Mouse (Mus musculus) MEL (cell line): ENCODE data around the gene Trmt11. TPM values are rescaled to one million over a fixed set of nuclear protein-coding genes. Genes with fewer than 3 reads are reported as not detected.

Source experiments
- DNase-seq: peaks from one replicate; pipeline ENCODE4 v3.0.0; 2011; ENCODE audit warnings: low read depth, low spot score
- H3K27ac ChIP-seq: 2 replicates; pipeline ENCODE4 v1.5.1; 2012; ENCODE audit warnings: low read depth, mild to moderate bottlenecking, control low read depth, low read length, moderate library complexity; ENCODE audit not compliant: control insufficient read depth
- H3K27me3 ChIP-seq, 2 experiments: fragments of 150-350 bp in 1 of 2; sonication (generic) in 1 of 2; 2 replicates each; pipeline ENCODE4 v1.6.1; 2012; ENCODE audit warnings: low read length in 2 of 2, mild to moderate bottlenecking in 2 of 2, improper control_type of control experiment in 1 of 2, moderate library complexity in 1 of 2; ENCODE audit not compliant: insufficient read depth in 2 of 2, control insufficient read depth in 1 of 2
- H3K36me3 ChIP-seq, 2 experiments: 2 replicates each; pipeline ENCODE4 v1.6.1; 2012 to 2014; ENCODE audit warnings: low read length in 2 of 2, improper control_type of control experiment in 1 of 2, inconsistent platforms in 1 of 2, mild to moderate bottlenecking in 1 of 2; ENCODE audit not compliant: insufficient read depth in 2 of 2, control insufficient read depth in 1 of 2
- H3K4me1 ChIP-seq, 2 experiments: fragments of 150-350 bp in 1 of 2; sonication (generic) in 1 of 2; 2 replicates each; pipeline ENCODE4 v1.6.1; 2012; ENCODE audit warnings: low read length in 2 of 2, improper control_type of control experiment in 1 of 2, mild to moderate bottlenecking in 1 of 2; ENCODE audit not compliant: insufficient read depth in 2 of 2, control insufficient read depth in 1 of 2
- H3K4me3 ChIP-seq, 2 experiments: fragments of 150-350 bp in 1 of 2; sonication (generic) in 1 of 2; 2 replicates each; pipeline ENCODE4 v1.5.1; 2012; ENCODE audit warnings: low read depth in 2 of 2, low read length in 2 of 2, mild to moderate bottlenecking in 2 of 2, moderate library complexity in 2 of 2, control low read depth in 1 of 2, improper control_type of control experiment in 1 of 2; ENCODE audit not compliant: control insufficient read depth in 1 of 2, insufficient read depth in 1 of 2
- H3K79me2 ChIP-seq: 2 replicates; pipeline ENCODE4 v1.6.1; 2012; ENCODE audit warnings: mild to moderate bottlenecking, low read length, moderate library complexity; ENCODE audit not compliant: control insufficient read depth, poor library complexity, insufficient read depth
- H3K9ac ChIP-seq: 2 replicates; pipeline ENCODE4 v1.6.1; 2012; ENCODE audit warnings: low read depth, mild to moderate bottlenecking, control low read depth, low read length, moderate library complexity; ENCODE audit not compliant: control insufficient read depth, poor library complexity, severe bottlenecking
- H3K9me3 ChIP-seq: fragments of 150-350 bp; sonication (generic); replicated peaks from 2 replicates; pipeline ENCODE4 v1.6.1; 2012; ENCODE audit warnings: mild to moderate bottlenecking, low read length, improper control_type of control experiment, moderate library complexity; ENCODE audit not compliant: insufficient read depth
- CHD1 ChIP-seq: IDR thresholded peaks from 2 replicates; pipeline ENCODE4 v1.6.1; 2012; ENCODE audit warnings: low read depth, mild to moderate bottlenecking, inconsistent platforms, low read length, improper control_type of control experiment
- CTCF ChIP-seq, 3 experiments: IDR thresholded peaks in 2 of 3; conservative IDR thresholded peaks in 1 of 3; 2 replicates each; pipeline ENCODE4 v1.5.1; 2011 to 2012; ENCODE audit warnings: low read length in 3 of 3, low read depth in 2 of 3, mild to moderate bottlenecking in 2 of 3, improper control_type of control experiment in 1 of 3, inconsistent platforms in 1 of 3, mixed read lengths in 1 of 3, moderate library complexity in 1 of 3; ENCODE audit not compliant: control insufficient read depth in 1 of 3, insufficient read depth in 1 of 3, poor library complexity in 1 of 3, severe bottlenecking in 1 of 3
- ELF1 ChIP-seq: IDR thresholded peaks from 2 replicates; pipeline ENCODE4 v1.6.1; 2014; ENCODE audit warnings: low read depth, mild to moderate bottlenecking, inconsistent platforms, low read length, improper control_type of control experiment, moderate library complexity
- EP300 ChIP-seq, 2 experiments: IDR thresholded peaks; 2 replicates each; pipeline ENCODE4 v1.6.1; 2011; ENCODE audit warnings: improper control_type of control experiment in 2 of 2, low read length in 2 of 2, low read depth in 1 of 2, mild to moderate bottlenecking in 1 of 2
- ETS1 ChIP-seq: IDR thresholded peaks from 2 replicates; pipeline ENCODE4 v1.6.1; 2012; ENCODE audit warnings: low read depth, mild to moderate bottlenecking, inconsistent platforms, low read length, improper control_type of control experiment, moderate library complexity
- GABPA ChIP-seq: IDR thresholded peaks from 2 replicates; pipeline ENCODE4 v1.6.1; 2012; ENCODE audit warnings: low read depth, mild to moderate bottlenecking, inconsistent platforms, low read length, improper control_type of control experiment, moderate library complexity
- HCFC1 ChIP-seq: IDR thresholded peaks from 2 replicates; pipeline ENCODE4 v1.6.1; 2012; ENCODE audit warnings: low read depth, mild to moderate bottlenecking, inconsistent platforms, low read length, improper control_type of control experiment, moderate library complexity
- JUND ChIP-seq: IDR thresholded peaks from 2 replicates; pipeline ENCODE4 v1.6.1; 2011; ENCODE audit warnings: low read depth, mild to moderate bottlenecking, improper control_type of control experiment, low read length
- MAFK ChIP-seq: IDR thresholded peaks from 2 replicates; pipeline ENCODE4 v1.6.1; 2011; ENCODE audit warnings: low read depth, mild to moderate bottlenecking, low read length, improper control_type of control experiment, borderline replicate concordance
- MAX ChIP-seq: IDR thresholded peaks from 2 replicates; pipeline ENCODE4 v1.6.1; 2011; ENCODE audit warnings: low read length, improper control_type of control experiment
- MAZ ChIP-seq: IDR thresholded peaks from 2 replicates; pipeline ENCODE4 v1.6.1; 2012; ENCODE audit warnings: low read depth, mild to moderate bottlenecking, inconsistent platforms, low read length, improper control_type of control experiment
- MEF2A ChIP-seq: IDR thresholded peaks from 2 replicates; pipeline ENCODE4 v1.6.1; 2014; ENCODE audit warnings: low read depth, mild to moderate bottlenecking, inconsistent platforms, low read length, improper control_type of control experiment; ENCODE audit not compliant: poor library complexity, insufficient replicate concordance, severe bottlenecking; ENCODE audit errors: extremely low read depth
- MYB ChIP-seq: IDR thresholded peaks from 2 replicates; pipeline ENCODE4 v1.6.1; 2011; ENCODE audit warnings: mild to moderate bottlenecking, low read depth, low read length, improper control_type of control experiment
- MYC ChIP-seq: IDR thresholded peaks from 2 replicates; pipeline ENCODE4 v1.6.1; 2011; ENCODE audit warnings: low read depth, mild to moderate bottlenecking, low read length, improper control_type of control experiment, moderate library complexity
- NRF1 ChIP-seq: IDR thresholded peaks from 2 replicates; pipeline ENCODE4 v1.6.1; 2014; ENCODE audit warnings: low read depth, mild to moderate bottlenecking, inconsistent platforms, low read length, improper control_type of control experiment, moderate library complexity; ENCODE audit not compliant: poor library complexity, insufficient read depth, severe bottlenecking
- POLR2AphosphoS5 ChIP-seq: IDR thresholded peaks from 2 replicates; pipeline ENCODE4 v1.6.1; 2012; ENCODE audit warnings: low read depth, borderline replicate concordance, mild to moderate bottlenecking, inconsistent platforms, low read length, moderate library complexity, mixed read lengths
- RCOR1 ChIP-seq: IDR thresholded peaks from 2 replicates; pipeline ENCODE4 v1.6.1; 2012; ENCODE audit warnings: low read depth, mild to moderate bottlenecking, inconsistent platforms, low read length, improper control_type of control experiment
- SIN3A ChIP-seq: IDR thresholded peaks from 2 replicates; pipeline ENCODE4 v1.6.1; 2012; ENCODE audit warnings: low read length, improper control_type of control experiment, inconsistent platforms
- SMC3 ChIP-seq: IDR thresholded peaks from 2 replicates; pipeline ENCODE4 v1.6.1; 2011; ENCODE audit warnings: low read depth, low read length, improper control_type of control experiment
- TAL1 ChIP-seq: IDR thresholded peaks from 2 replicates; pipeline ENCODE4 v1.6.1; 2012; ENCODE audit warnings: mild to moderate bottlenecking, inconsistent platforms, low read length, moderate library complexity, mixed read lengths
- UBTF ChIP-seq: IDR thresholded peaks from 2 replicates; pipeline ENCODE4 v1.6.1; 2012; ENCODE audit warnings: low read depth, mild to moderate bottlenecking, inconsistent platforms, low read length, improper control_type of control experiment, moderate library complexity, borderline replicate concordance; ENCODE audit not compliant: insufficient read depth
- USF1 ChIP-seq: IDR thresholded peaks from 2 replicates; pipeline ENCODE4 v1.6.1; 2014; ENCODE audit warnings: low read depth, mild to moderate bottlenecking, inconsistent platforms, low read length, improper control_type of control experiment, moderate library complexity
- USF2 ChIP-seq, 2 experiments: IDR thresholded peaks; 2 replicates each; pipeline ENCODE4 v1.6.1; 2011 to 2012; ENCODE audit warnings: improper control_type of control experiment in 2 of 2, low read length in 2 of 2, borderline replicate concordance in 1 of 2, inconsistent platforms in 1 of 2, low read depth in 1 of 2, mild to moderate bottlenecking in 1 of 2; ENCODE audit not compliant: insufficient read depth in 1 of 2
- ZNF384 ChIP-seq: IDR thresholded peaks from 2 replicates; pipeline ENCODE4 v1.6.1; 2012; ENCODE audit warnings: low read depth, mild to moderate bottlenecking, inconsistent platforms, low read length, improper control_type of control experiment
- polyA plus RNA-seq, 2 experiments: library from polyadenylated mRNA; stranded (reverse) in 1 of 2; unstranded in 1 of 2; fragments of >175 nt in 1 of 2; fragments of >200 nt in 1 of 2; gene quantifications; 2 replicates each; pipeline versions ENCODE4 v1.2.1 to v1.2.4; 2012; ENCODE audit warnings: low replicate concordance in 2 of 2, low read depth in 1 of 2; ENCODE audit not compliant: insufficient read length in 2 of 2, insufficient read depth in 1 of 2, missing spikeins in 1 of 2
- total RNA-seq: library from RNA; depleted of rRNA; stranded (reverse); fragments of 300-350 nt; gene quantifications from 2 replicates; pipeline ENCODE4 v1.2.3, GENCODE M21; 2012

Trmt11 gene
- total and polyA plus RNA-seq, 3 experiments, result 15.8 to 22.6 TPM; not detected in 1

- no peaks in the 10 kb centered on the region for H3K9me3 ChIP-seq
- TF ChIP-seq MAFK (no peak), TAL1 (no peak), MEF2A (no peak), CHD1 (no peak), MAZ (no peak), RCOR1 (no peak), HCFC1 (no peak), MYB (no peak)
- H3K36me3 ChIP-seq, result peaks cover 0 to 21% of the 10 kb centered on the region in 2 experiments; a peak in 3 of 4 replicates
- H3K4me1 ChIP-seq, result no peaks in the 10 kb centered on the region
- no peak overlapping the region for H3K27ac ChIP-seq
- no peak for DNase-seq
- H3K27me3 ChIP-seq, result no peaks in the 10 kb centered on the region
- H3K9ac ChIP-seq, result no peak overlapping the region
- H3K79me2 ChIP-seq, result no peaks in the 10 kb centered on the region; the same call in 1 of the 2 replicates
- no peak overlapping the region for H3K4me3 ChIP-seq
These were observed 35.9 kb downstream of the Trmt11 start for GRCm38 (mm10) chr10:30564651-30565050.

- no peak overlapping the region for H3K4me3 ChIP-seq
- H3K79me2 ChIP-seq, result no peaks in the 10 kb centered on the region
These were observed 44.6 kb downstream of the Trmt11 start for GRCm38 (mm10) chr10:30555686-30556578.

GRCm38 (mm10) chr10:30552377-30552776 is 48.2 kb downstream of the Trmt11 start:
- Histone ChIP-seq H3K79me2 (no peaks in the 10 kb centered on the region), H3K9ac (no peak overlapping the region), H3K4me1 (peaks cover 0 to 2% of the 10 kb centered on the region in 2 experiments; a peak in 1 of 4 replicates), H3K36me3 (peaks cover 5 to 8% of the 10 kb centered on the region in 2 experiments), H3K4me3 (no peak overlapping the region), H3K27me3 (no peaks in the 10 kb centered on the region), H3K27ac (no peak overlapping the region), H3K9me3 (no peaks in the 10 kb centered on the region)
- no peak for DNase-seq
- no peak for TF ChIP-seq SIN3A
- TF ChIP-seq USF2 (IDR thresholded peaks at IDR 0.05; ENCODE audit: borderline replicate concordance in 1 of 2, insufficient read depth in 1 of 2, low read depth in 1 of 2, low read length in 2 of 2), result no peak
- no peak for TF ChIP-seq HCFC1
- no peak for TF ChIP-seq SMC3
- no peak for TF ChIP-seq MAX
- no peak for TF ChIP-seq POLR2AphosphoS5
- no peak for TF ChIP-seq MYB
- TF ChIP-seq ELF1, result no peak
- TF ChIP-seq CTCF (IDR thresholded peaks at IDR 0.05 in 2 of 3, conservative IDR thresholded peaks at IDR 0.05 in 1 of 3; ENCODE audit: control insufficient read depth in 1 of 3, insufficient read depth in 1 of 3, low read depth in 2 of 3, low read length in 3 of 3, poor library complexity in 1 of 3, severe bottlenecking in 1 of 3), result no peak
- TF ChIP-seq JUND, result no peak
- TF ChIP-seq UBTF, result no peak
- TF ChIP-seq RCOR1, result no peak
- no peak for TF ChIP-seq MYC
- TF ChIP-seq ZNF384, result no peak
- no peak for TF ChIP-seq MAZ
- TF ChIP-seq TAL1, result no peak
- TF ChIP-seq MEF2A, result no peak
- TF ChIP-seq NRF1, result no peak

More at GRCm38 (mm10) chr10:30555686-30556578, 44.6 kb downstream of the Trmt11 start:
- no peaks in the 10 kb centered on the region for H3K9me3 ChIP-seq
- H3K36me3 ChIP-seq, result peaks cover 5 to 19% of the 10 kb centered on the region in 2 experiments
- peaks cover 0 to 2% of the 10 kb centered on the region in 2 experiments; a peak in 1 of 4 replicates for H3K4me1 ChIP-seq
- H3K27ac ChIP-seq, result no peak overlapping the region
- TF ChIP-seq ETS1 (peak; percentile 83), USF1 (no peak), EP300 (IDR thresholded peaks at IDR 0.05; ENCODE audit: low read depth in 1 of 2, low read length in 2 of 2) (peak; percentile 17 to 43; a peak in 2 of 4 replicates), GABPA (no peak)
- no peak overlapping the region for H3K9ac ChIP-seq
- peak; percentile 64 for DNase-seq
- no peaks in the 10 kb centered on the region for H3K27me3 ChIP-seq
